Mouse (Mus musculus) embryonic facial prominence, embryonic 12.5 days (tissue): ENCODE measurements at regions not wholly inside any gene's neighbourhood (a gene's known extent, or its start where the extent isn't known, plus 50 kb on each side); places are given as distances from the start of the nearest gene placed in this dataset.
"Not testable (repeated sequence)": the region's sequence is repeated elsewhere in the genome, so short reads cannot be mapped to it uniquely, and the experiment has no call there.

Source experiments
- ATAC-seq: fragments of 200-750 bp; cut with Nextera tagmentation; 2 replicates; pipeline ENCODE4 v1.8.0; 2017; ENCODE audit not compliant: insufficient number of reproducible peaks, insufficient read depth, low FRiP score, low TSS enrichment
- H3K27ac ChIP-seq: fragments of 300-500 bp; sonication (generic); 2 replicates; pipeline ENCODE4 v1.5.1; 2016; ENCODE audit warnings: mild to moderate bottlenecking
- H3K27me3 ChIP-seq: fragments of 300-500 bp; sonication (generic); 2 replicates; pipeline ENCODE4 v1.6.1; 2016; ENCODE audit warnings: mild to moderate bottlenecking, moderate library complexity
- H3K36me3 ChIP-seq: fragments of 300-500 bp; sonication (generic); 2 replicates; pipeline ENCODE4 v1.6.1; 2016; ENCODE audit warnings: mild to moderate bottlenecking
- H3K4me1 ChIP-seq: fragments of 300-500 bp; sonication (generic); 2 replicates; pipeline ENCODE4 v1.6.1; 2016
- H3K4me2 ChIP-seq: fragments of 300-500 bp; sonication (generic); replicated peaks from 2 replicates; pipeline ENCODE4 v1.6.1; 2016; ENCODE audit warnings: mild to moderate bottlenecking, moderate library complexity
- H3K4me3 ChIP-seq: fragments of 300-500 bp; sonication (generic); 2 replicates; pipeline ENCODE4 v1.5.1; 2016; ENCODE audit warnings: mild to moderate bottlenecking
- H3K9ac ChIP-seq: fragments of 300-500 bp; sonication (generic); 2 replicates; pipeline ENCODE4 v1.6.1; 2016; ENCODE audit warnings: mild to moderate bottlenecking, moderate library complexity
- H3K9me3 ChIP-seq: fragments of 300-500 bp; sonication (generic); 2 replicates; pipeline ENCODE4 v1.6.1; 2016; ENCODE audit warnings: mild to moderate bottlenecking, moderate library complexity
- WGBS: fragments of 180-500 bp; shearing (Covaris S2); methylation state at CpG from one replicate; pipeline ENCODE4 v1.1.7; 2016; 5-methylcytosine and 5-hydroxymethylcytosine counted together

DNA sequence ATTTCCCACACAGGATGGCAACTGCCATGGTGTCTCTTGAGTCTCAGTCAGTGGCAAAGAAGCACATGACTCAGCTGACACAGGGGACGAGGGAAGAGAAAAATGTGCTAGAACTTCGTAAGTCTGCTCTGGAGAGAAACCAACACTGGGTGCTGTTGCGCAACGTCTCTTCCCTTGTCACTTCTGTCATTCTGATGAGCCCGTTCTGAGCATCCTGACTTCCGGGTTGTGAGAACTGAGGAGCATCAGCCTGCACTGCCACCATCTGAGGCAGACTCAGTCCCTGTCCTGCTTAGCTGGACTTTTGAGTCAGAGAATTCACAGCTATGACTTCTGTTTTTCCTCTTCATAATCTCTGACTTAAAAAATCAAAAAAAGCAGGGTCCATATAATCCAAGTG lies 468.9 kb upstream of the Cdh5 start:
- H3K27me3 ChIP-seq, result no peaks in the 10 kb centered on the region
- no peak overlapping the region for H3K4me3 ChIP-seq
- no peak overlapping the region for H3K27ac ChIP-seq
- no peaks in the 10 kb centered on the region for H3K9me3 ChIP-seq
- H3K9ac ChIP-seq, result no peak overlapping the region
- WGBS, result 80% methylated on average over 6 of the region's 6 CpGs
- H3K4me2 ChIP-seq, result no peak overlapping the region
- no peaks in the 10 kb centered on the region for H3K36me3 ChIP-seq
- no peak for ATAC-seq
- H3K4me1 ChIP-seq, result no peaks in the 10 kb centered on the region

DNA sequence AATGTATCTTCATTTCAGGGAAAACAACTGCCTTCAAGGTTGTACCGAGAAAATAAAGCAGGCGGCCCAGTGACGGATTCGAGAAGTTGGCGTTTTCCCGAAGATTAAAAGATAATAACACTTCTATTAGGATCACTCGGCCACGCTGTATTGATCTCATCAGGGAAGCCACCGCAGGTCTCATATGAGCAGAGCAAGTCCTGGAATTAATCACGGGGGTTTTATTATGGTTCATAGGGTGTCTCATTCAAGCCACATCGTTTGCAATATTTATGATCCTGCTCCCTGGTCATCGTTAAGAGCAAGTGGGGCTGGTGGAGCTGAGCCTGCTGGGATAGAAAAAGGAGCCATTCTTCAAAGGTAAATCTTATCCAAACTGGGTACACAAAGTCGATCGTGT lies 466.5 kb upstream of the Cdh5 start:
- no peak overlapping the region for H3K4me3 ChIP-seq
- H3K4me2 ChIP-seq, result no peak overlapping the region
- no peaks in the 10 kb centered on the region for H3K36me3 ChIP-seq
- H3K27me3 ChIP-seq, result no peaks in the 10 kb centered on the region
- ATAC-seq, result no peak
- no peak overlapping the region for H3K27ac ChIP-seq
- H3K4me1 ChIP-seq, result no peaks in the 10 kb centered on the region
- WGBS, result 79% methylated on average over 14 of the region's 14 CpGs
- H3K9ac ChIP-seq, result no peak overlapping the region
- no peaks in the 10 kb centered on the region for H3K9me3 ChIP-seq

DNA sequence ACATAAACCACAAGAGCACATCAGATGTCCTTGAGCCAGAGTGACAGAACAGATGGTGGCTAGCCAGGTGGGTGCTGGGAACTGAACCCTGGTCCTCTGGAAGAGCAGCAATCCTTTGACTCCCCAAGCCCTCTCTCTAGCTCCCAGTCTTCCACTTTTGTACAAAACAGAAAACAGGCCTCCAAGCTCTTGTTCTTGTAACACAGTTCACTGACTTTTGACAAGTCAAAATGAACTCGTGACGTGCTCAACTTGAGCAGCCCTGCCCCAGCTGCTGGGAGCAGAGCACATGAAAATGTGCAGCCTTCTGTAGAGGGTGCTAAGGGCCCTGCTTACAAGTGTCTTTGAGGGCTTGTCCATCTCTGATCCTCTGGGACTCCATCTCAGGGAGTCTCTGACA lies 457.8 kb upstream of the Cdh5 start:
- no peak for ATAC-seq
- no peak overlapping the region for H3K4me2 ChIP-seq
- H3K4me1 ChIP-seq, result no peaks in the 10 kb centered on the region
- H3K27me3 ChIP-seq, result no peaks in the 10 kb centered on the region
- H3K27ac ChIP-seq, result no peak overlapping the region
- no peaks in the 10 kb centered on the region for H3K36me3 ChIP-seq
- no peak overlapping the region for H3K4me3 ChIP-seq
- WGBS, result 90% methylated on average over 2 of the region's 2 CpGs
- H3K9ac ChIP-seq, result no peak overlapping the region
- H3K9me3 ChIP-seq, result no peaks in the 10 kb centered on the region

DNA sequence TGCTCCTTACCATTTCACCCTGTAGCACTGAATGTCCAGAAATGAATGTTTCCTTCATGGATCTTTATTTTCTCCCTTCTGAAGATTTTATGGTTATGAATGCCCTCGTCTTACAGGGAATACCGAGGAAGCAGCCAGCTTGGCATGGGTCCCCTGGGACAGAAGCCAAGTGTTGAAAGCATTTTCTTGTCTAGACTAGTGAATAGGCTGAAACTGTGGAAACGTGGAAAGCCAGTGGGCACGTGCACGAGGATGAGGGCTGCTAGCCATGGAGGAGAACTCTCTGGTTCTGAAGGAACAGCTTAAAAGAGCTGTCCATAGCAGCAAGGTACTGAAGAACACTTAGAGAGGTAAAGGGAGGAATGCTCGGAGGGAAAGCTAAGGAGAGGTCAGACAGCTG lies 457.3 kb upstream of the Cdh5 start:
- H3K9ac ChIP-seq, result no peak overlapping the region
- no peaks in the 10 kb centered on the region for H3K4me1 ChIP-seq
- no peaks in the 10 kb centered on the region for H3K36me3 ChIP-seq
- WGBS, result 74% methylated on average over 6 of the region's 6 CpGs
- no peak for ATAC-seq
- no peaks in the 10 kb centered on the region for H3K27me3 ChIP-seq
- H3K9me3 ChIP-seq, result no peaks in the 10 kb centered on the region
- H3K27ac ChIP-seq, result no peak overlapping the region
- no peak overlapping the region for H3K4me2 ChIP-seq
- no peak overlapping the region for H3K4me3 ChIP-seq

DNA sequence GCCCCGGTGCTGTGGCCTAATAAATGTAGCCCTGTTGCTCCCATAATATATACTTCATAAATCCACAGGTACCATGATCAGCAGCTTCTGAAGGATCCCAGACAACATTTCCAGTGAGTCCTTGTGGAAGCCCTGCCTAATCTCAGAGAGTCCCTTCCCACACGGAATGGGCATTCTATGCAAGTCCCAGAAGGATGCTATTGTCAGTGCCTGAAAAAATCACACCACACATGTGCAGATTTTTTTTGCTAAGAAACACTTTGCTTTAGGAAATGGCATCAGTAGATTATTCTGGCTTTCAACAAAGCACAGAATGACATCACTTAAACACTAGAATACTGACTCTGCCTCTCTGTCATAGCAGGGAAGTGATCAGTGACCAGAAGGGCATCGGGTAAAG lies 456.6 kb upstream of the Cdh5 start:
- WGBS, result 87% methylated on average over 3 of the region's 3 CpGs
- no peak for ATAC-seq
- H3K27ac ChIP-seq, result no peak overlapping the region
- no peak overlapping the region for H3K4me3 ChIP-seq
- H3K9ac ChIP-seq, result no peak overlapping the region
- H3K4me1 ChIP-seq, result no peaks in the 10 kb centered on the region
- no peaks in the 10 kb centered on the region for H3K27me3 ChIP-seq
- no peaks in the 10 kb centered on the region for H3K36me3 ChIP-seq
- no peak overlapping the region for H3K4me2 ChIP-seq
- H3K9me3 ChIP-seq, result no peaks in the 10 kb centered on the region

DNA sequence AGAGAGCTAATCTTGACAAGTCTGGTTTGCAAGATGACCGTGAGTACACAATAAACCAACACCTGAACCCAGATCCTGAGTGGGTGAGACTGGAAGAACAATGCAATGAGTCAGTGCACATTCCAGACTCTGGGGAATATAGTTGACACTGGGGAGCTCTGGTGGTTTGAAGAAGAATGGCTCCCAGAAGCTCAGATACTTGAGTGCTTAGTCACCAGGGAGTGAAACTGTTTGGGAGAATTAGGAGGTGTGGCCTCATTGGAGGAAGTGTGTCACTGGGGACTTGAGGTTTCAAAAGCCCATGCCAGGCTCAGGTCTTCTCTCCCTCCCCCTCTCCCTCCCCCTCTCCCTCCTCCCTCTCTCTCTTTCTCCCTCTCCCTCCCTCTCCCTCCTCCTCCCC lies 436.6 kb upstream of the Cdh5 start:
- Histone ChIP-seq H3K9me3 (no peaks in the 10 kb centered on the region; the same call in 1 of the 2 replicates), H3K36me3 (no peaks in the 10 kb centered on the region), H3K9ac (no peak overlapping the region), H3K4me3 (no peak overlapping the region), H3K4me1 (no peaks in the 10 kb centered on the region), H3K4me2 (no peak overlapping the region), H3K27ac (no peak overlapping the region), H3K27me3 (no peaks in the 10 kb centered on the region)
- no peak for ATAC-seq
- 93% methylated on average over 1 of the region's 1 CpGs for WGBS

DNA sequence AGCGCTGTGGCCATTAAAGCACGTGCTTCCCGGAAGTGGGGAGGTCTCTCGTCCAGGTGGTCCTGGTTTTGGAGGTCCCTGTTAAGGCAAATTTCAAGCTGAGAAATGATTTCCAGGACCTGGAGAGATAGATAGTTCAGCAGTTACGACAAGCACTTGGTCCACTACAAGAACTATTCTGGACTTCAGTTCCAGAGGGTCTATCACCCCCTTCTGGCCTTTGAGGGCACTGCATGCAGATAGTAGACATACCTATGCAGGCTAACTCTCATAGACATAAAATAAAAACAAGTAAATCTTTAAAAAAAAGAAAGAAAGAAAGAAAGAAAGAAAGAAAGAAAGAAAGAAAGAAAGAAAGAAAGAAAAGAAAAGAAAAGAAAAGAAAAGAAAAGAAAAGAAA lies 415.2 kb upstream of the Cdh5 start:
- H3K9me3 ChIP-seq, H3K4me2 ChIP-seq, H3K4me1 ChIP-seq, H3K9ac ChIP-seq, H3K36me3 ChIP-seq, ATAC-seq, H3K27ac ChIP-seq, H3K27me3 ChIP-seq, H3K4me3 ChIP-seq: not testable (repeated sequence)
- 84% methylated on average over 5 of the region's 5 CpGs for WGBS

DNA sequence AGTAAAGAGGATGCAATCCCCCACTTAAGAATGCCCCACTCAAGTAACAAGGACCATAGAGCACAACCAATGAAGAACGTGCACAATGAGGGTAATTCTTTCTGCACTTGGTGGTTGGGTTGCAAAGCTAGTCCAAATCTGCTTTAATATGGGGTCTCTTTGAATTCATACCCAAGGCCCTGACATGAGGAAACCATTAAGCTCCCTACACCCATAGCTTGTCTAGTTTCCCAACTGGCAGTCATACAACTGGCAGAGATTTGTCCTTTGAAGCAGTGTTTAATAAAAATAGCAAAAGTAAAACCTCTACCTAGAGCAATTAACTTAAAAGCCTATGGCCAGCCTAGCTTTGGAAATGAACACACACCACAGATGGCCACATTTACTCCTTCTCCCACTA lies 411.0 kb upstream of the Cdh5 start:
- Histone ChIP-seq H3K36me3 (no peaks in the 10 kb centered on the region), H3K9ac (no peak overlapping the region), H3K4me3 (no peak overlapping the region), H3K4me2 (no peak overlapping the region), H3K27me3 (no peaks in the 10 kb centered on the region), H3K9me3 (no peaks in the 10 kb centered on the region), H3K27ac (no peak overlapping the region), H3K4me1 (peaks cover 4% of the 10 kb centered on the region; the same call in 1 of the 2 replicates)
- 67% methylated on average over 1 of the region's 1 CpGs for WGBS
- ATAC-seq, result no peak

DNA sequence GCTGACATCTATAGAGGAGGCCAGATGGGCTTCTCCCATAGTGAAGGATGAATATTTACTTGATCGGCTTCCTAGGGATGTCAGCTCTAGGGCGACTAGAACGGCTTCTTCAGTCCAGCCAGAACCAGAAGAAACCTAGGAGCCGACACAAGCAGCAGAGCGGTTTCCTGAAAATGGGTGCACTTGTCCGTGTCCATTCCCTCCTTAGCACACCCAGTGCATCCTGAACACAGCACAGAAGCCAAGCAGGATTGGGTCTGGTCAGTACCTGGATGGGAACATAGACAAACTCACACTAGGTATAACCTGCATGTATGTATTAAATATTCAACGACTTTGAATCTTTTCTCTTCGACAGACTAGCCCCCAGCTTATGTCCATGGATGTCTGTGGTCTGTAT lies 407.9 kb upstream of the Cdh5 start:
- H3K9ac ChIP-seq, result no peak overlapping the region
- no peak overlapping the region for H3K27ac ChIP-seq
- no peak overlapping the region for H3K4me3 ChIP-seq
- H3K27me3 ChIP-seq, result no peaks in the 10 kb centered on the region
- WGBS, result 95% methylated on average over 8 of the region's 8 CpGs
- H3K36me3 ChIP-seq, result no peaks in the 10 kb centered on the region
- peaks cover 4% of the 10 kb centered on the region; the same call in 1 of the 2 replicates for H3K4me1 ChIP-seq
- ATAC-seq, result no peak
- no peaks in the 10 kb centered on the region for H3K9me3 ChIP-seq
- no peak overlapping the region for H3K4me2 ChIP-seq

DNA sequence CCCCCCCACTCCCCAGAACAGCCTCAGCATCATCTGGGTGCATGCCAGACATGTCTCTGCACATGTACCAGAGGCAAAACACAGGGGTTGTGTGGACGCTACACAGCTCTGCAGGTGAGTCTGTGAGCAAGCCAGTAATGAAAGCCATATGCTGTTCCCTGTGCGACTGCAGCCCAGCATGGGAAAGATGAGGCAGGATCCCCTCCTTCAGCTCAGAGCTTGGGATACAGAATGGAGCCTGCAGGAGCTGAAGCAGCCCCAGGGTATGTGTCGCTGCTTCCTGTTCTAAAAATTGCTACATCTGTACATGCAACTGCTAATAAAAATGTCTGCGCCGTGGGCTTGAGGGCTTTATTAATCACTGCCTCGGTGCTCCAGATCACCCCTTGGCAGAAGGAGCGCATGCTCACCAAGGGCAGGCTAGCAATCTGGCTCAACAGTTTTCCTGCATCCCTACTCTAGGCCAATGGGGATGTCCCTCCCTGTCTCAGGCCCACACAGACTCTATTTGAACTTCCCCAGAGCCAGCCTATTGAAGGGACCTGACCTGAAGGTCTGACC lies 407.0 kb upstream of the Cdh5 start:
- Histone ChIP-seq H3K9me3 (no peaks in the 10 kb centered on the region), H3K4me2 (no peak overlapping the region), H3K4me3 (no peak overlapping the region), H3K4me1 (peaks cover 4% of the 10 kb centered on the region; the same call in 1 of the 2 replicates), H3K36me3 (no peaks in the 10 kb centered on the region), H3K27ac (no peak overlapping the region), H3K27me3 (no peaks in the 10 kb centered on the region), H3K9ac (no peak overlapping the region)
- 39% methylated on average over 7 of the region's 7 CpGs for WGBS
- ATAC-seq, result peak; percentile 81; the same call in 1 of the 2 replicates

DNA sequence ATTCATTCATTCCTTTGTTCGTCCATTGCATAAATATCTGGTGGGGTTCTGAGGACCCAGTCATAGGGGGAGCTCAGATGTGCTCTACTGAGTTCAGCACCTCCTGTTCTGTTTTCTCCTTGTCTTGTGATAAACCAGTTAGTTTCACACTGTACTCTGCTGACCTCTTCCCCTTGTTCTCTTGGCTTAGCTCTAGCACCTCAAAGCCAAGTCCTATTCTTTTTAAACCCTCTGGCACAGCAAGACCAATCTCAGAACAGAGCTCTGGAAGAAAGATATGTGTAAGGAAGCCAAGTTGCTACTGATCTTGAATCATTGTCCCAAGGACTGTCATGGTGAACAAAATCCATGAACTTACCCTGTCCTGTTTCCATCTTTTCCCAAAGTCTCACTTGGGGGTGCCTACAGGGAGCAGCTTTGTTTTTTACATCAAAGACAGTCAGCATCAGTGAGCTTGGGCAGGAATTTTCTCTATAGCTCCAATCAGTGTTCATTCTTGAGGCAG lies 402.4 kb upstream of the Cdh5 start:
- no peaks in the 10 kb centered on the region for H3K27me3 ChIP-seq
- H3K27ac ChIP-seq, result no peak overlapping the region
- H3K9ac ChIP-seq, result no peak overlapping the region
- H3K4me2 ChIP-seq, result no peak overlapping the region
- WGBS, result 71% methylated on average over 1 of the region's 1 CpGs
- ATAC-seq, result no peak
- no peak overlapping the region for H3K4me3 ChIP-seq
- peaks cover 3% of the 10 kb centered on the region; the same call in 1 of the 2 replicates for H3K4me1 ChIP-seq
- no peaks in the 10 kb centered on the region for H3K36me3 ChIP-seq
- H3K9me3 ChIP-seq, result no peaks in the 10 kb centered on the region

DNA sequence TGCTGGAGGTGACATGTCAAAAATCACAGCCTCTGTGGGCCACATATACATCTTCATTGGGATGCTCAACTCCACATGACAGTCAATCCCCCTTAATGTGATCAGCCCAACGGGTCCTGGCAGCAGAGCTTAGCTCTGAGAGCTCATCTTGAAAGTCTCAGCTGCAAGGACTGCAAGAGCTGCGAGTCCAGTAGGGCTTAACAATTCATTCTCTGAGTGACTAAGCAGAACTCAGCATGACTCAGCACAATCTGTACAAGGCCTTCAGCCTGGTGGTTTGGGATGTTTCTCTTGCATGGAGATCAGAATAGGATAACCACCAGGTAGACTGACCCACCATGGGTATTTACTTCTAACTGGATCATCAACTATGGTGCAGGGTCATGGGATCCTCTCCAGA lies 399.2 kb upstream of the Cdh5 start:
- no peaks in the 10 kb centered on the region for H3K27me3 ChIP-seq
- no peak overlapping the region for H3K27ac ChIP-seq
- no peak overlapping the region for H3K4me3 ChIP-seq
- H3K4me2 ChIP-seq, result no peak overlapping the region
- WGBS, result 69% methylated on average over 2 of the region's 2 CpGs
- no peaks in the 10 kb centered on the region for H3K4me1 ChIP-seq
- H3K9ac ChIP-seq, result no peak overlapping the region
- no peak for ATAC-seq
- H3K9me3 ChIP-seq, result no peaks in the 10 kb centered on the region
- H3K36me3 ChIP-seq, result no peaks in the 10 kb centered on the region

DNA sequence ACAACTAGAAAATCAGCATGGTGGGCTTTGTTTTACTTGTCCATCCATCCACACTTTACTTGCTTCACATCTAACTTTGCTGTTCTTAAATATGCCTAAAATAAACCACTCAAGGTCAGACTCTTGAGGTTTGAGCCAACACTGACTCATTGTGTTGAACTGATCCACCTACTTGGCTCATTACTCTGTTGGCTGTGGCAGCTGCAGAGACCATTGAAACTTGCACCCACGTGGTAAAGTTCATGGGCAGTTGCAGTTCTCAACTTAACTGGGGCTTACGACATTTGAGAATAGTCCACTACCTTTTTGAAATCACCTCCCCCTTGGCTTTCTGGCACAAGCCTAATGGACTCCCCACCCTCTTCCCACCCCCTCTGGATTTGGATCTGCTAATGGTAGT lies 395.3 kb upstream of the Cdh5 start:
- Histone ChIP-seq H3K9me3 (no peaks in the 10 kb centered on the region), H3K4me1 (no peaks in the 10 kb centered on the region), H3K9ac (no peak overlapping the region), H3K36me3 (no peaks in the 10 kb centered on the region), H3K4me2 (no peak overlapping the region), H3K27ac (no peak overlapping the region), H3K27me3 (no peaks in the 10 kb centered on the region), H3K4me3 (no peak overlapping the region)
- no peak for ATAC-seq
- WGBS, result 88% methylated on average over 2 of the region's 2 CpGs
